Mouse (Mus musculus) adrenal gland, postnatal 4 days (tissue): ENCODE results near the gene Myl3. TPM values are rescaled to one million over a fixed set of nuclear protein-coding genes. Genes with fewer than 3 reads are reported as not detected.

Source experiments
- DNase-seq, 2 experiments: peaks; one replicate each; pipeline ENCODE4 v3.0.0; 2021 to 2022; ENCODE audit warnings: low spot score in 2 of 2, mixed read lengths in 2 of 2
- total RNA-seq, 2 experiments: library from RNA; stranded (reverse); gene quantifications; 2 replicates each; pipeline ENCODE4 v1.2.3; 2021

Gene Myl3
- total RNA-seq, 2 experiments from 2014 or later: 2.9 to 9.8 TPM

DNA sequence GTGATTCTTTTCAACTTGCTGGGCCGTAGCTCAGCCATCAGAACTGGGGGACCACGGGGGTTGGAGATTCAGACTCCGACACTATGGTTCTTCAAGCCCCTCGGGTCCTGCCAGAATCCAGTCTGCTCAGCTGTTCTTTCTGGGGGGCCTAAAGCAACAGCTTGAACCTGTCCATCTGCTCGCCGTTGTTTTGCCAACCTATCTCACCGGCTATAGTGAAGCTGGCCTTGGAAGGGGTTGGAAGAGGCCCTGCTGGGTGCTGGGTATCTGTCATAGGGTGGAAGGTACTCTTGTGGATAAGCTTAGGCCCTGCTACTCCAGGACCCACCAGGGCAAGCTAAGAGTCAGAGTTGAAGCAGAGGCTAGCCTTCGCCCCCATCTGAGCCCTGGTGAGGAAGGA lies 19.2 kb downstream of the Myl3 start:
- DNase-seq: no peak

- no peak for DNase-seq
These were observed 21.1 kb downstream of the Myl3 start for GRCm38 (mm10) chr9:110762763-110763162.

DNA sequence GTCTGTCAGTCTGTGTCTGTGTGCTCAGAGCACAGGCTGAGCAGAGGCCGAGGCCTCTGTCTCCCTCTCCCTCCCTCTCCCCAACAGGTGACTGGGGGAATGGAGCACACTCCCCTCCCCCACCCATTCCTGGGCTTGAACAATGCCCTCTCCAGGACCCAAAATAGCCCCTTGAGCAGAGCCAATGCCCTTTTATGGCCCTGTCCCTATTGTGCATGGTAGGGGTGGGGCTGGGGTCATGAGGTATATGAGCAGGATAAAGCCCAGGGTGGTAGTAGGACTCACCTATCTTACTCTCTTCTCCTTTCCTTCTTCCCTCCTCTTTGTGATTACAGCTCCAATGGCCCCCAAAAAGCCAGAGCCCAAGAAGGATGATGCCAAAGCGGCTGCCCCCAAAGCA lies 21.7 kb downstream of the Myl3 start:
- DNase-seq: no peak

DNA sequence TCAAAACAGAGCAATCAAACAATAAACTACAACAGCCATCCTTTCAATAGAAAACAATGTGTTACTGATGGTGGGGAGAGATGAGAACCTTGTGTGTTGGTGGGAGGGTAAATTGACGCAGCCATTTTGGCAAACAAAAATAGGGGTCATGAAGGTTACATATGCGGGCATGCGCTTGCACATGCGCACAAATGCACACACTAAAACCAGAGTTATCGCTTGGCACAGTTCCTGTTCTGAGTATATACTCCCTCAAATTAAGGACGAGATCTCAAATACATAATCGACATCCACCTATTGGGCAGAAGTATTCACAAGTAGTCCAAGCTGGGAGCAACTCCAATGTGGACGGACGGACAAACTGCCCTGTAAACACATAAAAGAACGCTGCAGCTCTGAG lies 30.7 kb downstream of the Myl3 start:
- no peak for DNase-seq

DNA sequence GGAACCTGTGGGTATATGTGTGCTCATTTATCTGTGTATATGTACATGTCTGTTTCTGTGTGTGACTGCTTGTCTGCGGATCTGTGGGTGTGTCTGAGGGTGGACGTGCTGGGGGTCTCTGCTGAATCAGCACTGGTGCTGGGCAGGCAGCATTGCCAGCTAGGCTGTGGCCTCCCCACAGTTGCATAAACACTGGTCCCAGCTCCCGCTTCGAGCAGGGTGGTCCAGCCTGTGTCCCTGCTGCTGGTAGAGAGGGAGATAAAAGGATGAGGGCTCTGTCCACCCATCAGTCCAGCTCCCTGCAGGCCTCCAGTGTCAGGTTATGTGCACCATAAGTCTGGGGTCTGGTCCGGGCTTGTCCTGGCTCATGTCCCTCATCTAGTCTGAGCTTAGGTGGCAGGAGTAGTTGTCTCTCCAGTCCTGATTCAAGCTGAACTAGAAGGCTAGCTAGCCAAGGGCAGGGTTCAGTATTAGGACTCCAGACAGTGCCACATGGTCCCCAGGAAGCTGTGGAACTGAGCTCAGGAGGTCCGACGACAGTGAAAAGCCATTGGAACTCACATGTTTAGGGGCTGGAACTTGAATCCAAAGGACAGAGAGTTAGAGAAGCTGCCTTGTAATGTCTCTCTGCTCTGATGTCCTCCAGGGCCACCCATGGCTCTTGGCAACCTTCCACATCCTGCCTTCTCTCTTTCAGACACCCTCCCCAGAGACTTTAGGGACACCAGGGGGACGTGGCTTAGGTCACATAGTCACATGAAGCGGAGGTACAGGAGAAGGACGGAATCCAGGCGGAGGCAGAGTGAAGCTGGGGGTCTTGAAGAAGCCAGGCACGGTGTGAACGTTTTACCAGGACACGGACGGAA lies 33.0 kb downstream of the Myl3 start:
- no peak for DNase-seq

DNA sequence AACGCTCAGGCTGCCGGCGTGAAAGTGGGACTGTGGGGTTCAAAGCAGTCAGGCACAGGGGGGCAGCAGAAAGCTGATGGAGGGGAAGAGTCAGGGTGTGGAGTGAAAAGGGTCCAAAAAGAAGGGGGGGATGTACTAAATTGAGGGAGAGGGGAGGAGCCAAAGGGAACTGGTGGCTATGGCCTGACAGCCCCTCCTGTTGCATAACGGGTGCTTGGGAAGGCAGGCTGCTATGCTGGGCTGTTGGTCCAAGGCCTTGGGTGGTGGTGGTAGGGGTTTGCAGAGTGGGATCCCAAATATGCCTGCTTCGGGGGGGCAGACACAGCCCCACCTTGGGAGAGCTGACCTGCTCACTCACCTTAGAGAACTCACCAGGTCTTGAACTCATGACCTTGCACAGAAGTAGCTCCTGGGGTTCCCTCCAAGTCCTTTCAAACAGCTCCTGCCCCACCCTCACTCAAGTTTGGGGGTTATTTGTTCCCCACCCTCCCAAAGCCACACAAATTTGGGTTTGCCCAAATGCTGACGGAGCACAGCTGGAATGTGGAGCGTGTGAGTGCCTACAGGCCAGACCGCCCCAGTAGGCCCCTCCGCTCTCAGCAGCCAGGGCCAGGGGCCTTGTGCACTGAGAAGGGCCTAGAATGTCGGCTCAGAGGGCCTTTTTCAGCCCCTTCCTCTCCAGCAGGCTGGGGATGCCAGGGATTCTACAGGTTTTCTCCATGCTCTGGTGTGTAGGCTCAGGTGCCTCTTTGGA lies 33.8 kb downstream of the Myl3 start:
- DNase-seq: no peak

GRCm38 (mm10) chr9:110778100-110778499 lies 36.4 kb downstream of the Myl3 start:
- no peak for DNase-seq

DNA sequence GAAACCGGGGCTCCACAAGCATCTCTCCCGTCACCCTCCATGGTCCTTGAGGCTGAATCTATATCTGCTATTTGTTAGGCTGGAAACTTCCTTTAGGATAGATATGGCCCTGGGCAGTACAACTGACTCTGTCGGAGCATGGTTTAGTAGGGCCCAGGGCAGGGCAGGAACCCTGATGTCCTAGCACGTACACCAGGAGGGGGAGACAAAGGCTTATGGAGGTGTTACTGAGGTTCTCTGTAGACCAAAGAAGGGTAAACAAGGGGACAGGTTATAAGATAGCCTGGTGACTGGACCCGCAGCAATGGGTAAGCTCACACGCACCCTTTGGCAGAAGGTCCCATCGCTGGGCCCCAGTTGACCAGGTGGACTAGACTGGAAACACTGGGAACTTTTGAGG lies 36.9 kb downstream of the Myl3 start:
- no peak for DNase-seq

DNA sequence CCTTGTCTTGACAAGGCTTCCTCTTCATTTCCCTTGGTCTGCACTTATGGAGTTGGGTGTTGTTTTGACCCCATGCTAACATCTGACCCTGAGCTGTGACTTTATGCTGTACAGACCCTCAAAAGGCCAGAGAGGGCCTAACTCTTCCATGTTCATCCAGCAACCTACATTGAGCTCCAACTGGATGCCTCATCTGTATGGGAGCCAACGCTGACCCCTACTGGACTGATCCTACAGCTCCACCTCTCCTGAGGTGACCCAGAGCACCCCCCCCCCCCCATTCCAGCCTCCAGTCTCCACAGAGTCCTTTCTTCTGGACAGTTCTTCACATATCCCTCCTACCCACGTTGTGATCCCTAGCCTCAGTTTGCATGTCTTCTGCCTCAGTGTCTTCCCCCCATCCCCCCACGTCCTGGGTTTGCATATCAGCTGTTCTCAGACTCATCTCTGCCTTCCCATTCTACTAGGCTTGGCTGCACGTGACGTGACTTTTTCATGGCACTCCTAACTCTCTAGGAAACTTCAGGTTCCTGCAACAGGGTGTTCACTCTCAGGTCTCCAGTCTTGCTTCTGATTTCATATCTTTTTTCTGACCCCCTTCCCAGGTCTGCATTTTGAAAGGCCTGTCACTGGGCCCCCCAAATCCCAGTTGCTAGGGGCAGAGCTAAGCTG lies 37.7 kb downstream of the Myl3 start:
- no peak for DNase-seq

- peak; percentile 89 to 95 for DNase-seq
These were observed 39.6 kb downstream of the Myl3 start for GRCm38 (mm10) chr9:110781256-110781721.

GRCm38 (mm10) chr9:110781731-110782130 lies 40.1 kb downstream of the Myl3 start:
- DNase-seq: peak; percentile 72 to 86

DNA sequence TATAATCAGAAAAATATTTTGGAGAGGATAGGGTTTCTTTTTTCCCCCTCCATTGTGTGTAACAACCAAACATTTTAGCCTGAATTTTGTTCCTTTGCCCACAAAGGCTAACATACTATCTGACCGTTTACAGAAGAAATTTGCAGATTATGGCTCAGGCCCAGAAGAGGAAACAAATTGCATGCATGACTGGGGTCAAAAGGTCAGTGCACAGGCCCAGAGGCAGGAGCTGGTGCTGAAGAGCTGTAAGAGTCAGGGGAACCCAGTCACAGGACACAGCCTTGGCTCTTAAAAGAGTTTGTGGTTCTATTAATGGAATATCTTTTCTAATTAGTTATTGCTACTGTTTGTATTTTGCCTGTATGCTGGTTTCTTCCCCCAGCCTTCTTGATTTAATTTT lies 42.0 kb downstream of the Myl3 start:
- no peak for DNase-seq

DNA sequence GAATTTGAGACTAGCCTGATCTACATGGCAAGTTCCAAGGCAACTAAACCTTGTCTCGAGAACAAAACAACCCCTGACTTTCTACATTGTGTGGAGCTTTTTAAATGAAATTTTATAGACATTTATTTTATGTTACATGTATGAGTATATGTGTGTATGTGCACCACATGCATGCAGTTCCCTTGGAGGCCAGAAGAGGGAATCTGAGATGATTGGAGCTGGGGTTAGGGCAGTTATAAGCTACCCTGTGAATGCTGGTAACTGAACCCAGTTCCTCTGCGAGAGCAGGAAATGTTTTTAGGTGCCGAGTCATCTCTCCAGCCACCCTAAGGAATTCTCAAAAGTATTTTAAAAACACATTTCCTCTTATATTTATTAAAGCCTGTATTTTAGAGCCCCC lies 46.5 kb downstream of the Myl3 start:
- no peak for DNase-seq

DNA sequence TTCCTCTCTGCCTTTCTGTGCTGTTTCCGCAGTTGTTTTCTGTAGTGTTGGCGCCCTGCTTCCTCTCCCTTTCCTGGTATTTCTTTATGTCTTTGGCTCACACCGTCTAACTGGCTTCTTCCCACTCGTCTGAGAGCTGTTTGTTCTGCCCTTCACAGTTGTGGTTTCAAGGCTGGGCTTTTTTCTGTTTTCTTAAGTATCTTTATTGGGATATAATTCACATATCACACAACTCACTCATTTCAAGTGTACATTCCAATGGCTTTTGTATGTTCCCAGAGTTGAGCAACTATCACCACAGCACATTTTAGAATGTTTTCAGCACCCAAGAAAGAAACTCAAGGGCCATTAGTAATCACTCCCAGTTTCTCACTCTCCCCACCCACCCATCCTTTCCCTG lies 48.8 kb downstream of the Myl3 start:
- no peak for DNase-seq

DNA sequence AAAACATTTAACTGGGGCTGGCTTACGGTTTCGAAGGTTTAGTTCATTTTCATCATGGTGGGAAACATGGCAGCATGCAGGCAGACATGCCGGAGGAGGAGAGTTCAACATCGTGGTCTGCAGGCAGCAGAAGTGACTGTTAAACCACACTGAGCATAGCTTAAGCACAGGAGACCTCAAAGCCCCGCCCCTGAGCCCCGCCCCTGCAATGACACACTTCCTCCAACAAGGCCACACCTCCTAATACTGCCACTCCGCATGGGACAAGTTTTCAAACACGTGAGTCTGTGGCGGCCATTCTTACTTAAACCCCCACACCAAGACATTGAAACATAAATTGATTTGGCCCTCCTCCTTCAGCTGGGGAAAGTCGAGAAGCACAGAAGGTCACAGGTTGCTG lies 55.4 kb downstream of the Myl3 start:
- DNase-seq: no peak

DNA sequence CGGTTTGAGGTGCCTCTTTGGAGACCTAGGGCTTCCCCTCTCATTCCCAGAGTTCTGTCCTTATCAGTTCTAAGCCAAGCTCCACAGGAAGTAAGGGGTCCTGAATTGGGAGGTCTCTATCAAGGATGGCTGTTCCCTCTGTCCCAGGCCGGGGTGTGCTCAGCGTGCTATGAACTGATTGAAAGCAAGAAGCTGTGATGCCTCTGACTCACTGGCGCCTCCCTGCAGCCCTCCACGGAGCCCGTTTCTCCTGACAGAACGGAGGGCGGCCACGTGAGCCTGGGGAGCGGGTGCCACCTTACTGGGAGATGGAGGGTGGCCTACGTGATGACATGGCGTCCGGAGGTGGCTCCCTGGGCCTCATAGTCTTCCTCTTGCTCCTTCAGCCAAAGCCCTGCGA lies 56.2 kb downstream of the Myl3 start, which contains the start of gene Prss42:
Gene Prss42 (plus strand): TSS at position 301 of the 400 bp plus-strand sequence.
- no peak for DNase-seq

DNA sequence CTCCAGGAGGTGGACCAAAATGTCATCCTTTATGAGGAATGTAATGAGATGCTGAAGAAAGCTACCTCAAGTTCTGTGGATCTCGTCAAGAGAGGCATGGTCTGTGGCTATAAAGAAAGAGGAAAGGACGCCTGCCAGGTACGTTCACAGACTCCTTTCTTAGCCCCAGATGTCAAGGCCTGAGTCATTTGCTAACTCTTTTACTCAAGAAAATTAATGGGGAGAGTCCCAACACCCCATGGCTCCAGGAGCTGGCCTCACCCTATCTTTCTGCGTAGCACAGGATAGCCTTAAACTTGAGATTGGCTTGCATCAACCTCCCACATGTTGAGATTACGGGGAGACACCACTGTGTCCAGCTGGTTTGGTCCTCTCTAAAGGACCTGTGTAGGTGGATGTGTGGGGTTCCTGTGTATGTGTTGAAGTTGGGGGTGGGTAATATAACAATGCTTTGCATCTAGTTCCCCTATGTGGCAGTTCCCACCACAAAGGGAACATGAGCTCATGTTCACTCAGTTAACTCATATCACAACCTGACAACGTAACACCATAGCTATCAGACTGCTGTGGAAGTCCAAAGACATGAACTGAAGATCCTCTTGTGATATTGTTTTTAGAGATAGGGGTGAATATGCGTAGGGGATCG lies 59.3 kb downstream of the Myl3 start:
- no peak for DNase-seq

DNA sequence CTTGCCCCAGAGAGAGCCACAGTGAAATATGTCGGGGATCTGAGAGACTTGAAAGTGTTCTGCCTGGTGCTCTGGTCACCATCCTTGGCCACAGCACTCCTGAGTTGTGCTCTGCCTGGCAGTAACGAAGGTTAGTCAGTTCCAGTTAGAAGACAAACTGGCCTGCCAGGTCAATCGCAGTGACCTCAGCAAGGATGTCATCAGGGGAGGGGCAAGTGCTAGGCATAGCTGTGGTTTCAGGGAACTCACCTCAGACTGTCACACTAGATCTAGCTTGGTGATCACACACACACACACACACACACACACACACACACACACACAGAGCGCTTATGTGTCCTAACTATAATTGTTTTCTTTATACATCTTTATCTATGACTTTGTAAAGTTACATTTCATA lies 61.6 kb downstream of the Myl3 start:
- DNase-seq: no peak

GRCm38 (mm10) chr9:110810051-110810450 lies 68.4 kb downstream of the Myl3 start:
- no peak for DNase-seq

DNA sequence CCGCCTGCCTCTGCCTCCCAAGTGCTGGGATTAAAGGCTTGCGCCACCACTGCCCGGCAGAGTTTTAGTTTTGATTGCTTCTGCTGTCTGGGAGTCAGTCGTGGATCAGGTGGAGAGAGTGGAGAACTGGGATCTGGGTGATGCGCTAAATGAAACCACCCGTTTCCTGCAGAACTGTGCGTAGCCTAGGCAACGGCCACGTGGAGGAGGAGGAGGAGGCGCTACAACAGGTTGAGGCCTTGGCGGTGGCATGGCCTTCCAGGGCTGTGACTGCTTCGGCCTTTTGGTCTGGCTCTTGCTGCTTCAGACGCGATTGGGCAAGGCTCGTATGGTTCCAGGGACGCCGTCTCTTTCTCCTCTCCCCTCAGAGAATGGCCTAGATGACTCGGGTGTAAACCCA lies 72.1 kb downstream of the Myl3 start, which contains the start of gene Prss44:
Gene Prss44 (plus strand): TSS at position 206 of the 400 bp plus-strand sequence.
- no peak for DNase-seq
